Mouse (Mus musculus): ENCODE measurements around the gene Ilkap. TPM values are rescaled to one million over a fixed set of nuclear protein-coding genes. Genes with fewer than 3 reads are reported as not detected.

Gene Ilkap
- polyA plus RNA-seq, 1 experiment from 2014 or later: 107 TPM

GRCm38 (mm10) chr1:91434905-91435304 lies 36.3 kb upstream of the Ilkap start:
- Histone ChIP-seq H3K4me3 (no peak overlapping the region), H3K27me3 (replicated peaks) (no peaks in the 10 kb centered on the region), H3K9me3 (replicated peaks) (no peaks in the 10 kb centered on the region), H3K27ac (no peak overlapping the region), H3K9ac (no peak overlapping the region), H3K36me3 (peaks cover 43% of the 10 kb centered on the region), H3K4me1 (0 out of 2 replicates have a peak, but pooled peaks cover 8% of the 10 kb centered on the region), H3K4me2 (no peak overlapping the region)
- no peak for ATAC-seq
- WGBS (ENCODE audit: insufficient replicate concordance): 83% methylated on average over 8 of the region's 8 CpGs

GRCm38 (mm10) chr1:91430761-91431160 lies 32.1 kb upstream of the Ilkap start:
- no peaks in the 10 kb centered on the region for H3K9me3 ChIP-seq (replicated peaks)
- no peaks in the 10 kb centered on the region for H3K4me1 ChIP-seq
- H3K36me3 ChIP-seq: peaks cover 71% of the 10 kb centered on the region
- H3K27ac ChIP-seq: no peak overlapping the region
- H3K4me2 ChIP-seq: no peak overlapping the region
- 61% methylated on average over 7 of the region's 7 CpGs for WGBS (ENCODE audit: insufficient replicate concordance)
- H3K4me3 ChIP-seq: no peak overlapping the region
- no peaks in the 10 kb centered on the region for H3K27me3 ChIP-seq (replicated peaks)
- no peak for ATAC-seq
- no peak overlapping the region for H3K9ac ChIP-seq

DNA sequence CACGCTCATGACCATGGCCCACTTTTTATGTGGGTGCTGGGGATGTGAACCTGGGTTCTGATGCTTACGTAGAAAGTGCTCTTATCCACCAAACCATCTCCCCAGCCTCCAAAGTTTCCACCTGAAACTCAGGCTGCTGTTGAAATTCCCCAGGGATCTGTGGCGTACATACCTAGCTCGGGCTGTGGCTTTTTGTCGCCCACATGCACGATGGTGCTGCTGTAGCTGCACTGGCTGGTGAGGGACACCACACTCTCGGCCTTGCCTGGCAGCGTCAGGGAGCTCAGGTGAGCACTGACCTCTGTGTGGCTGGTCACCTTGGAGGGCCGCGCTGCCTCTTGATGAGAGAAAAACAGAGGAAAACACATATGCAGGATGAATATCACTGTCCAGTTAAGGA lies 30.6 kb upstream of the Ilkap start:
- no peak overlapping the region for H3K4me3 ChIP-seq
- no peaks in the 10 kb centered on the region for H3K27me3 ChIP-seq (replicated peaks)
- no peak overlapping the region for H3K4me2 ChIP-seq
- no peak for ATAC-seq
- no peak overlapping the region for H3K27ac ChIP-seq
- peaks cover 68% of the 10 kb centered on the region for H3K36me3 ChIP-seq
- H3K9ac ChIP-seq: no peak overlapping the region
- 86% methylated on average over 10 of the region's 10 CpGs for whole genome bisulfite sequencing (ENCODE audit: insufficient replicate concordance)
- H3K4me1 ChIP-seq: no peaks in the 10 kb centered on the region
- no peaks in the 10 kb centered on the region for H3K9me3 ChIP-seq (replicated peaks)

- ATAC-seq: no peak
- Histone ChIP-seq H3K4me3 (no peak overlapping the region), H3K9me3 (replicated peaks) (no peaks in the 10 kb centered on the region), H3K4me1 (no peaks in the 10 kb centered on the region), H3K4me2 (no peak overlapping the region), H3K27me3 (replicated peaks) (no peaks in the 10 kb centered on the region), H3K36me3 (peaks cover 67% of the 10 kb centered on the region), H3K9ac (no peak overlapping the region), H3K27ac (no peak overlapping the region)
- WGBS (ENCODE audit: insufficient replicate concordance): 45% methylated on average over 4 of the region's 4 CpGs
Measured at GRCm38 (mm10) chr1:91428614-91429013, 30.0 kb upstream of the Ilkap start.

DNA sequence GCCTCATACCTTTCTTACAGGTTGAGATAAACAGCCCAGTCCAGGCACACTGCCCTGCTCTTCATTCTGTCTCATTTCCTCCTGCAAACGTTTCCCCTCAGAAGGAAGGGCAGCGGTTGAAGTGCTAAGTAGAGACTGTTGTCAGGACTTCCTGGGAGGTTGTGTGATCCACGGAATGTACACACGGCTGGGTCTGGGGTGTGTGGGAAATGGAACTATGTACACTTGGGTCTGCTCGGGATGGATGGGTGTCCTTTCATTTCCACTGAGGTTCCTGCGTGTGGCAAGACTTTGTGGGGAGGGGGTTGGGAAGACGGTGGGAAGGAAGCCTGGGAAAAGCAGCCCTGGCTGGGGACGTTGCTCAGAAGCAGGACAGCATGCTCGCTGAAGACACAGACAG lies 27.8 kb upstream of the Ilkap start:
- H3K4me3 ChIP-seq: no peak overlapping the region
- no peak for ATAC-seq

DNA sequence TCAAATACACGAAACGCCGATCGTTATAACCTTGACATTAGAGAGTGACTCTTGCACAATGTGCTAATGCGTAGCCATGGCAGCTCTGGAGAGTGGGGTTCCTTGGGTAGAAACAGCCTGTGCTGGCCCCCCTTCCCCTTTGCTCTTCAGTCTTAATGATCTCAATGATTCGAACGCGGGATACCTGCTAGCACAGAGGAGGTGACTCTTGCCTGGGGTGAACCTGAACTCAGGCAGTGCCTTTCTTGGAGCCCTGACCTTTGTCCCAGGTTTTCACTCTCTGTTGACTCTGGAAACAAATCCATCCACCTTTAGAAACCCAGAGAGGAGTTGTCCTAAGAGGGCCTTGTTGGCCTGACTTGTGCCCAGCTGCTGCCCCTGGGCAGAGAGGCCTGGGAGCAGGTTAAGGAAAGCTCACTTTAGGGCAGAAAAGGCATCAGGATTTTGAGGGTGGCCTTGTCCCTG lies 22.0 kb upstream of the Ilkap start:
- ATAC-seq: no peak
- 75% methylated on average over 8 of the region's 8 CpGs for WGBS (ENCODE audit: insufficient replicate concordance)
- Histone ChIP-seq H3K9ac (no peak overlapping the region), H3K4me3 (no peak overlapping the region), H3K27me3 (replicated peaks) (no peaks in the 10 kb centered on the region), H3K36me3 (peaks cover 20% of the 10 kb centered on the region), H3K27ac (no peak overlapping the region), H3K4me1 (no peaks in the 10 kb centered on the region), H3K4me2 (no peak overlapping the region), H3K9me3 (replicated peaks) (no peaks in the 10 kb centered on the region)

More for the DNA sequence above, 27.8 kb upstream of the Ilkap start:
- Histone ChIP-seq H3K9ac (no peak overlapping the region), H3K9me3 (replicated peaks) (no peaks in the 10 kb centered on the region), H3K4me2 (no peak overlapping the region), H3K27me3 (replicated peaks) (no peaks in the 10 kb centered on the region), H3K4me1 (no peaks in the 10 kb centered on the region), H3K36me3 (peaks cover 56% of the 10 kb centered on the region), H3K27ac (no peak overlapping the region)
- 60% methylated on average over 9 of the region's 9 CpGs for WGBS (ENCODE audit: insufficient replicate concordance)

DNA sequence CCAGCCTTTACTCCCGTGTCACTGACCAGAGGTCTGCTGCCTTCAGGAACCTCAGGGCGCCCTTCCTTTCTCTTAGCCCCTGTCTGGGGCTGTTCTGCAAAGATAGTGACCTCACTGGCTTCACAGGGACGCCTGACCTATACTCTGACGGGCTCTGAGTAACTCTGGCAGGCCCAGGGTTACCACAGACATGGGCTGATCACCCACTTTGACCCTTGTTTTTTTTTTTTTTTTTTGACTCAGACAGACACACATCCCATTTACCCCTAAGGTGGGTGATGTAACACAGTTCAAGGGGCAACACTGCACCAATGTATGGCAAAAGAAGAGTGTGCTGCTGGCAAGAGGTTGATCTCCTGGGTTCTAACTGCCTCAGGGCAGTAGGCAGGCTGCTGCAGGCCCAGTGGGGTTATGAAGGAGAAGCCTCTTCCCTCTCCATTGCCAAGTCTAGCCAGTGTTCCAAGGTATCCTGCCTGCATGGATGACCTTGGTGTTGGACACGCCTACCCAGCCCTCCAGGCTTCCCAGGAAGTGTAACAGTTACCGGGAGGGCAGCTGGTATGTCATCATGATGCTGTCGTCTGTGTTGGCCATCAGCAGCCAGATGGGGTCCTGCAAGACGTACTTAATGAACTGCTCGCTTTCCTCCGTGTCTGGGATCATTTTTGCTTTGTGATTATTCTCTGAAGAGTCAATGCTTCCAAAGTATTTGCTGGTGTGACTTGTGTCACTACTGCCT lies 21.4 kb upstream of the Ilkap start:
- 0 out of 2 replicates have a peak, but pooled peaks cover 2% of the 10 kb centered on the region for H3K27me3 ChIP-seq (replicated peaks)
- H3K36me3 ChIP-seq: peaks cover 18% of the 10 kb centered on the region
- no peaks in the 10 kb centered on the region for H3K9me3 ChIP-seq (replicated peaks)
- H3K4me3 ChIP-seq: no peak overlapping the region
- WGBS (ENCODE audit: insufficient replicate concordance): 52% methylated on average over 10 of the region's 10 CpGs
- H3K27ac ChIP-seq: no peak overlapping the region
- H3K9ac ChIP-seq: no peak overlapping the region
- H3K4me2 ChIP-seq: no peak overlapping the region
- ATAC-seq: no peak
- H3K4me1 ChIP-seq: no peaks in the 10 kb centered on the region

GRCm38 (mm10) chr1:91417991-91418390 lies 19.4 kb upstream of the Ilkap start:
- 69% methylated on average over 1 of the region's 1 CpGs for WGBS (ENCODE audit: insufficient replicate concordance)
- Histone ChIP-seq H3K9me3 (replicated peaks) (no peaks in the 10 kb centered on the region), H3K36me3 (peaks cover 7% of the 10 kb centered on the region; the same call in 1 of the 2 replicates), H3K4me2 (no peak overlapping the region), H3K4me3 (no peak overlapping the region), H3K4me1 (peaks cover 14% of the 10 kb centered on the region), H3K27ac (no peak overlapping the region), H3K27me3 (replicated peaks) (peaks cover 15% of the 10 kb centered on the region), H3K9ac (no peak overlapping the region)
- no peak for ATAC-seq

DNA sequence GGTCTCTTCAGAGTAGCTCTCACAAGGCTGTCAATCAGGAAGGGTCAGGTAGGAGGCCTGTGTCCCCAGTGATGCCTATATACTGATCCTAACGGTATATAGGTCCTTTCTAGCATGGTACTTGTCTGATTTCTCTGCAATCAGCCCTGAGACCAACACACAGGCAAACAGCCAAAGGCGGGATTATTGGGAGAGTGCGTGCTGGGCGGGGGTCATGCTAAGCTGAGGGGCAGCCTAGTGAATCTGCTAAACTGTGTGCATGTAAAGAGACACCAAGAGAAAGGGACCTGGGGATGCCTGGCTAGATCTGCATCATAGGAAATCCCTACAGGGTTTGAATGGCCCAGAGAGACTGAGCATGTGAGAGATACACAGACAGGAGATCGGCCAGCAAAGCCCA lies 16.7 kb upstream of the Ilkap start:
- WGBS (ENCODE audit: insufficient replicate concordance): 78% methylated on average over 5 of the region's 5 CpGs
- H3K27ac ChIP-seq: no peak overlapping the region
- no peak overlapping the region for H3K4me2 ChIP-seq
- H3K9ac ChIP-seq: no peak overlapping the region
- H3K4me3 ChIP-seq: no peak overlapping the region
- H3K4me1 ChIP-seq: peaks cover 26% of the 10 kb centered on the region
- H3K9me3 ChIP-seq (replicated peaks): no peaks in the 10 kb centered on the region
- peaks cover 3% of the 10 kb centered on the region; the same call in 1 of the 2 replicates for H3K36me3 ChIP-seq
- peaks cover 22% of the 10 kb centered on the region for H3K27me3 ChIP-seq (replicated peaks)
- ATAC-seq: no peak

- H3K4me2 ChIP-seq: peak overlapping the region; percentile 97
- peaks cover 26% of the 10 kb centered on the region for H3K4me1 ChIP-seq
- H3K9me3 ChIP-seq (replicated peaks): no peaks in the 10 kb centered on the region
- H3K36me3 ChIP-seq: peaks cover 3% of the 10 kb centered on the region; the same call in 1 of the 2 replicates
- H3K9ac ChIP-seq: no peak overlapping the region
- H3K27me3 ChIP-seq (replicated peaks): peaks cover 22% of the 10 kb centered on the region
- ATAC-seq: no peak
- WGBS (ENCODE audit: insufficient replicate concordance): 69% methylated on average over 4 of the region's 4 CpGs
- H3K4me3 ChIP-seq: no peak overlapping the region
- no peak overlapping the region for H3K27ac ChIP-seq
Measured at GRCm38 (mm10) chr1:91414903-91415302, 16.3 kb upstream of the Ilkap start.

- peaks cover 22% of the 10 kb centered on the region for H3K27me3 ChIP-seq (replicated peaks)
- H3K4me2 ChIP-seq: peak within 1 kb of the TSS; percentile 97
- H3K9ac ChIP-seq: peak within 1 kb of the TSS; percentile 81
- H3K4me1 ChIP-seq: peaks cover 26% of the 10 kb centered on the region
- peak within 1 kb of the TSS; percentile 64 for H3K27ac ChIP-seq
- no peaks in the 10 kb centered on the region for H3K9me3 ChIP-seq (replicated peaks)
- WGBS (ENCODE audit: insufficient replicate concordance): 3% methylated on average over 39 of the region's 39 CpGs
- peaks cover under 1% of the 10 kb centered on the region; the same call in 1 of the 2 replicates for H3K36me3 ChIP-seq
- H3K4me3 ChIP-seq: peak within 1 kb of the TSS; percentile 77
- ATAC-seq: no peak
Measured at GRCm38 (mm10) chr1:91413898-91414594, 15.4 kb upstream of the Ilkap start, which contains the start of gene Hes6. Gene Hes6 (minus strand): TSS chr1:91414038.

DNA sequence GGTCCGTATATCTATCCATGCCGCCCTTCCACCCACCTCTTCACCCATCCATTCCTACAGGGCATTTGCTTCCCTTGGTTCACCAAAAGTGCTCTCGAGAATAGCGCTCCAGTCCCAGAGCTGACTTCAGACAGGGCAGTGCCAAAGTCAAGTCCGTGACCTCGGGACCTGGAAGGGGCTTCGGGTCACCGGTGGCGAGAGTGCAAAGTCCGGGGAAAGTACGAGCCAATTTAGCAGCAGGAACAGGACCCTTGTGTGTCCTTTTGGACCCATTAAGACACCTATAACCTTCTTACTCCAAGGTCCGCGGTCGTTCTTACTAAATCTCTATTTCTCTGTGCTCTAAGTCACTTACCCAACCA lies 14.9 kb upstream of the Ilkap start:
- peaks cover 26% of the 10 kb centered on the region for H3K4me1 ChIP-seq
- peak overlapping the region; percentile 77 for H3K4me3 ChIP-seq

More for the DNA sequence above, 14.9 kb upstream of the Ilkap start:
- no peaks in the 10 kb centered on the region; the same call in 1 of the 2 replicates for H3K36me3 ChIP-seq
- peaks cover 22% of the 10 kb centered on the region for H3K27me3 ChIP-seq (replicated peaks)
- ATAC-seq: no peak; the same call in 1 of the 2 replicates
- H3K9ac ChIP-seq: peak overlapping the region; percentile 81
- H3K27ac ChIP-seq: peak overlapping the region; percentile 64
- under 1% methylated on average over 14 of the region's 14 CpGs for WGBS (ENCODE audit: insufficient replicate concordance)
- H3K9me3 ChIP-seq (replicated peaks): no peaks in the 10 kb centered on the region
- H3K4me2 ChIP-seq: peak overlapping the region; percentile 97
